Mouse (Mus musculus): Measurements from ENCODE around the gene Pi4ka.

DNA sequence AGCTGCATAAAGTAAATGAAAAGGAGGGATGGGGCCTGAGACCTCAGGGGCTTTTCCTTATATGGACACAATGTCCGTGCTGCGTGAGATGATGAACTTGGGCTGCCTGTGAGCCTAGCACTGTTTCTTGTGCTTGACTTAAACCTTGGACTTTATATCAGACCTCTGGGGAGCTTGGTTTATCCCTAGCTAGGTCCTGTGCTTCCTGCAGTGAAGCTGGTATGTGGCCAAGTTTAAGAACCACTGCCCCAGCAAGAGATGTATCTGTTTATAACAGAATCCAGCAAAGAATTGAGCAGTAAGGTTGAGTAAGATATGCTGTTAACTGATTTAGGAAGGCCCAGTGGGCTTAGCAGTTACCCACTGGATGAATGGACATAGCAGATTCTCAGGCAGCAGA, 166.7 kb downstream of the Pi4ka start:
- TF ChIP-seq CTCF (IDR thresholded peaks at IDR 0.05; ENCODE audit: low read depth, low read length) (no peak), POLR2A (IDR thresholded peaks at IDR 0.05; ENCODE audit: extremely low read depth, insufficient read depth, low read length) (no peak)
